Mouse (Mus musculus) C2C12 (cell line): ENCODE measurements around the gene Sertad3. TPM values are rescaled to one million over a fixed set of nuclear protein-coding genes. Genes with fewer than 3 reads are reported as not detected.

Experiments used
- H3K27me3 ChIP-seq: one replicate; pipeline ENCODE4 v1.6.1; 2011; ENCODE audit not compliant: control insufficient read depth, insufficient read depth, insufficient read length
- H3K36me3 ChIP-seq: one replicate; pipeline ENCODE4 v1.6.1; 2011; ENCODE audit not compliant: control insufficient read depth, insufficient read depth
- H3K4me3 ChIP-seq: one replicate; pipeline ENCODE4 v1.5.1; 2011; ENCODE audit warnings: mild to moderate bottlenecking, control low read depth; ENCODE audit not compliant: poor library complexity, insufficient read depth, severe bottlenecking
- H3K79me2 ChIP-seq: one replicate; pipeline ENCODE4 v1.6.1; 2011; ENCODE audit not compliant: control insufficient read depth, insufficient read depth
- H3K79me3 ChIP-seq: one replicate; pipeline ENCODE4 v1.6.1; 2011; ENCODE audit warnings: low read depth, control low read depth
- H3ac ChIP-seq: one replicate; pipeline ENCODE3; 2011; ENCODE audit warnings: low read depth; ENCODE audit not compliant: control insufficient read depth, insufficient read length
- CEBPB ChIP-seq: IDR thresholded peaks from one replicate; pipeline ENCODE4 v1.6.1; 2011; ENCODE audit warnings: low read depth, mild to moderate bottlenecking, control low read depth, moderate library complexity
- CTCF ChIP-seq: IDR thresholded peaks from one replicate; pipeline ENCODE4 v1.5.1; 2011; ENCODE audit not compliant: control insufficient read depth, insufficient read depth, insufficient read length
- FOSL1 ChIP-seq: IDR thresholded peaks from one replicate; pipeline ENCODE4 v1.8.0; 2011; ENCODE audit warnings: mild to moderate bottlenecking, low read length; ENCODE audit not compliant: poor library complexity, insufficient read depth, severe bottlenecking
- MAX ChIP-seq: IDR thresholded peaks from one replicate; pipeline ENCODE4 v1.6.1; 2011; ENCODE audit warnings: mild to moderate bottlenecking, control low read depth
- MYOD1 ChIP-seq: IDR thresholded peaks from one replicate; pipeline ENCODE4 v1.6.1; 2011; ENCODE audit warnings: low read depth; ENCODE audit not compliant: control insufficient read depth, insufficient read length
- MYOG ChIP-seq: IDR thresholded peaks from one replicate; pipeline ENCODE4 v1.6.1; 2011; ENCODE audit not compliant: control insufficient read depth, insufficient read length; ENCODE audit errors: extremely low read depth
- USF1 ChIP-seq: IDR thresholded peaks from one replicate; pipeline ENCODE4 v1.6.1; 2011; ENCODE audit warnings: low read depth, mild to moderate bottlenecking, control low read depth, moderate library complexity
- polyA plus RNA-seq: library from polyadenylated mRNA; unstranded; fragments of >200 nt; fragmentation: generic; extraction: Trizol; gene quantifications from one replicate; pipeline ENCODE4 v1.2.1, GENCODE M21; 2012; ENCODE audit warnings: missing spikeins

Gene Sertad3
- polyA plus RNA-seq, 1 experiment: 12.5 TPM

DNA sequence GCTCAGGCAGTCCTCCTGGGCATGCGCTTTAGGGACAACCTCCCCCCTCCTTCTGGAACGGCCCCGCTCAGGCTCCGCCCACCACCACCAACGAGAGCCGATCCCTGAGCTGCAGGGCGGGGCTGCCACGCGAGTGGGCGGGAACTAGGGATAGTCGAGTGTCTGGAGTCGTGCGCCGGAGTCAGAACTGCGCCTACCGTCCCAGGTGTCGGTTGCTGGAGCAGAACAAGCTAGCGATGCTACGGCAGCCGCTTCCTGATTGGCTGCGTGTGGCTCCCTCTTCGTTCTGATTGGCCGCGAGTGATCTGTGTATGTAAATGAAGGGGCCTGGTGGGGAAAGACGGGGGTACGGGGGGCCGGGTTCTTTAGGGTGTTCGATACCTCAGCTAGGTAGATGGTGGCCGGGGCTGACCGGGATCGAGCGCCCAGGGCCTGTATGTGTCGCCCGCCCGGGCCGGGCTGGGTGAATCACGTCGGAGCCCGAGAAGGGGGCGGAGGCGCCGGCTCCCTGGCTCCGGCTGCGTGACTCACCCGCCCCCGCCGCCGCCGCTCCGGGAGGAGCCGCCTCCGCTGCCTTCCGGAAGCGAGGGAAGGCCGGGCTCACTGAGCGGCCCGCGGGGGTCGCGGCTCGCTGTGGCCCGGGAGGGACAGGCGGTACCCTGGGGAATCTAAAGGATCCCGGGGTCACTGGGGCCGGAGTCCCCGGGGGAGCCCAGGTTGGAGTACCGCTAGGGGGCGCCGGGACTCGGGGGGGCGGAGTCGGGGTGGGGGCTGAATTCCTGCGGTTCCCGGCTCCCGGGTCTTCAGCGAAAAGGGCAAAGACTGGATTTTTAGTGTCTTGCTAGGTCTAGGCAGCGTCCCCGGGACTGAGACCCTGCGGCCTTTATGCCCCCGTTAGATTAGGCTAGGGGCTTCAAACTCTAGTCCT, 13.5 kb downstream of the Sertad3 start, which contains the start of gene Sertad1:
TSS of gene Sertad1 (plus strand) at position 141 of the 928 bp plus-strand sequence.
- Histone ChIP-seq H3K79me3 (peaks cover 23% of the 10 kb centered on the region), H3K36me3 (peaks cover 23% of the 10 kb centered on the region), H3K4me3 (peak within 1 kb of the TSS; percentile 68), H3K27me3 (no peaks in the 10 kb centered on the region), H3K79me2 (peaks cover 34% of the 10 kb centered on the region), H3ac (peak within 1 kb of the TSS; percentile 78)
- TF ChIP-seq MAX (peak; percentile 54), MYOD1 (no peak), CTCF (peak; percentile 17)

DNA sequence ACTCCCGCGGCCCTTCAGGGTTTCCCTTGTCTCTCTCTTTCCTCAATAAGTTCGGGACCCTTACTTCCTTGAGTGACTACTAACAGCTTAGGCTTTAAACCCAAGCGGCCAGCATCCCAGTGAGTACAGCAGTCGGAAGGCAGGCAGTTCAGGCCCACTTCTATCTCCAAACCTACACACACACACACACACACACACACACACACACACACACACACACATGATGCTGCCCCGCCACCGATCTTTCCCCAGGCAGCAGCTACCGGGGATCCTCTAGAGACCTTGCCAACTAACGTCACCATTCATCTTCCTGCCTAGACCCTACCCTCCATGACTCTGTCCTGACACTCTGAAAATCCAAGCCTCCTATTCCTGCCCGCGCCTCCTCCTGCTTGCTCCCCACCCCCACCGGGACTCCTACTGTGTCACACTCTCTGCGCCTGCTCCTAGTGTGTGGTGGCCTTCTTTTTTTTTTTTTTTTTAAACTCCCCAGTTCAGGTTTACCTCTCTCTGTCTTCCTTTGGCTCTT, 14.2 kb downstream of the Sertad3 start:
- TF ChIP-seq USF1: no peak
- TF ChIP-seq FOSL1: no peak
- TF ChIP-seq CTCF: no peak
- TF ChIP-seq CEBPB: no peak
- no peak for TF ChIP-seq MYOG
- no peak for TF ChIP-seq MAX
- no peak for TF ChIP-seq MYOD1
- Histone ChIP-seq H3K79me3 (peaks cover 23% of the 10 kb centered on the region), H3ac (peak overlapping the region; percentile 78), H3K4me3 (peak overlapping the region; percentile 68), H3K36me3 (peaks cover 23% of the 10 kb centered on the region), H3K27me3 (no peaks in the 10 kb centered on the region), H3K79me2 (peaks cover 34% of the 10 kb centered on the region)

DNA sequence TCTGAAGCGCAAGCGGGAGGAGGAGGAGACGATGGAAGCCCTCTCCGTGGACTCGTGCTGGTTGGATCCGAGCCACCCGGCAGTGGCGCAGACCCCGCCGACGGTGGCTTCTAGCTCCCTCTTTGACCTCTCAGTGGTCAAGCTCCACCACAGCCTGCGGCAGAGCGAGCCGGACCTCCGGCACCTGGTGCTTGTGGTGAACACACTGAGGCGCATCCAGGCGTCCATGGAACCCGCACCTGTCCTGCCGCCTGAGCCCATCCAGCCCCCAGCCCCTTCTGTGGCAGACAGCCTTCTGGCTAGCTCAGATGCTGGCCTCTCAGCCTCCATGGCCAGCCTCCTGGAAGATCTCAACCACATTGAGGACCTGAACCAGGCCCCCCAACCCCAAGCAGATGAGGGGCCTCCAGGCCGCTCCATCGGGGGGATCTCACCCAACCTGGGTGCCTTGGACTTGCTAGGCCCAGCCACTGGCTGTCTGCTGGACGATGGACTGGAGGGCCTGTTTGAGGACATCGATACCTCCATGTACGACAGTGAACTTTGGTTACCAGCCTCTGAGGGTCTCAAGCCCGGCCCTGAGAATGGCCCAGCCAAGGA, 15.8 kb downstream of the Sertad3 start:
- H3K79me2 ChIP-seq: peaks cover 34% of the 10 kb centered on the region
- peak overlapping the region; percentile 20 for H3ac ChIP-seq
- peaks cover 23% of the 10 kb centered on the region for H3K36me3 ChIP-seq
- H3K4me3 ChIP-seq: no peak overlapping the region
- TF ChIP-seq MYOD1: no peak
- no peak for TF ChIP-seq FOSL1
- no peak for TF ChIP-seq MYOG
- TF ChIP-seq MAX: no peak
- no peak for TF ChIP-seq CEBPB
- no peaks in the 10 kb centered on the region for H3K27me3 ChIP-seq
- peaks cover 23% of the 10 kb centered on the region for H3K79me3 ChIP-seq

DNA sequence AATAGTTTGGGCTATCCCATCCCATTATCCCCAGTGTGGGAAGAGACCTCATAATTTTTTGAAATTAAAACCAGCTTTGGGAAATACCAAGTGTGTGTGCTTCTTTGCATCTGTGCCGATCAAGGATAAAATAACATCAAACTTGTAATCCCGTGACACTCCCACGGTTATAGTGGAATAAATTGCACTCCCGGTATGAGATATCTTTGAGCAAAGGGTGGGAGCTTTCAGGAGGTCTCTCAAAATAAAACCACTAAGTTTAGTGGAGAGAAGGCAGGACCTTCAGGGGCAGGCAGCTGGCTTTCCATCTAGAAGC, 16.6 kb downstream of the Sertad3 start:
- Histone ChIP-seq H3K27me3 (no peaks in the 10 kb centered on the region), H3K36me3 (peaks cover 23% of the 10 kb centered on the region), H3K79me3 (peaks cover 23% of the 10 kb centered on the region), H3K4me3 (no peak overlapping the region), H3ac (no peak overlapping the region), H3K79me2 (peaks cover 34% of the 10 kb centered on the region)
- TF ChIP-seq CEBPB: no peak
- TF ChIP-seq USF1: no peak
- no peak for TF ChIP-seq MYOG
- TF ChIP-seq MAX: no peak
- no peak for TF ChIP-seq CTCF
- no peak for TF ChIP-seq MYOD1
- no peak for TF ChIP-seq FOSL1

DNA sequence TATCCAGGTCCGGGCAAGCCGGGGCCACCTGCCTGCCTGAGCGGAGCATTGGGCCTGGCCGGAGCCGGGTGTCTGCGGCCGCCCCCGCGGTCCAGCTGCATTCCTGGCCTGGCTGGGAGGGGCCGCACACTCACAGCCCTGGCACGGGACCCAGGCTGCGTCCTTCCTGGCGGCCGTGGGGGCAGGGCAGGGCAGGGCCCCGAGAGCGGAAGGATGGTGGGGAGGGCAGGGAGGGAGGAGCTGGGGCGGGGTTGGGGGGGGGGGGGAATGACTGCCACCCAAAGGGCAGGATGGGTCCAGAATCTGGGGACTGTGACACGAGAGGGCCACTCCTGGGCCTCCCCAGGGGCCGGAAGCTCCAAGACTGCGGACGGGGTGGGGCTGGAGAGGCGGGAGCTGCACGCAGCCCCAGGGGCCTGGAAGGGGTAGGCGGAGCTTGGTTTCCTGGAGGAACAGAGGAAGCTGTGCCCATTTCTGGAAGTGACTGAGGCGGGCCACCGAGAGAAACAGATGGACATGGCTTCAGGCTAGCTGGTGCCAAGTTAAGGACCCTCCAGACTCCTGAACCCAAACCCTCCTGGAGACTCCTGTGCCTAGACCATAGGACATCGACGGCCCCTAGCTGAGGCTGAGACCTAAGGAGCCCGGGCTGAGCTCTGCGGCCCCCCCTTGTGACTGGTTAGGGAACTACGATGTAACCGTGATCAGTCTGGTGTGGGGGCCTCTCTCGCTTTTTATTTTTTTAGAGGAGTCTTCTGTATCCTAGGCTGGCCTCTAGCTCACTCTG, 17.2 kb downstream of the Sertad3 start:
- Histone ChIP-seq H3ac (peak overlapping the region; percentile 27), H3K4me3 (no peak overlapping the region), H3K79me3 (peaks cover 23% of the 10 kb centered on the region), H3K79me2 (peaks cover 34% of the 10 kb centered on the region), H3K36me3 (peaks cover 23% of the 10 kb centered on the region), H3K27me3 (no peaks in the 10 kb centered on the region)
- no peak for TF ChIP-seq USF1
- no peak for TF ChIP-seq MYOG
- TF ChIP-seq CEBPB: no peak
- TF ChIP-seq FOSL1: no peak
- peak; percentile 41 for TF ChIP-seq CTCF
- TF ChIP-seq MAX: peak; percentile 28
